Mouse (Mus musculus) cerebellum, adult 2 months (tissue): ENCODE data around the gene Fam102b.

ENCODE experiments used
- CTCF ChIP-seq: fragments of 200-500 bp; IDR thresholded peaks from 2 replicates; pipeline ENCODE4 v1.5.1; 2011; ENCODE audit warnings: low read depth, mild to moderate bottlenecking, control low read depth, low read length, moderate library complexity, borderline replicate concordance; ENCODE audit not compliant: insufficient read depth
- POLR2A ChIP-seq: fragments of 200-500 bp; IDR thresholded peaks from 2 replicates; pipeline ENCODE4 v1.6.1; 2011; ENCODE audit warnings: low read length, control low read depth, borderline replicate concordance; ENCODE audit not compliant: insufficient read depth

- no peak for TF ChIP-seq POLR2A
- TF ChIP-seq CTCF: no peak
These were observed 66.2 kb downstream of the Fam102b start for GRCm38 (mm10) chr3:108961226-108961625.
